Mouse (Mus musculus): ENCODE measurements around the gene Nfkbia. TPM values are rescaled to one million over a fixed set of nuclear protein-coding genes. Genes with fewer than 3 reads are reported as not detected.

Nfkbia gene
- polyA plus RNA-seq, 1 experiment from 2014 or later, result 73.1 TPM

GRCm38 (mm10) chr12:55446746-55447395 lies 45.6 kb downstream of the Nfkbia start:
- Histone ChIP-seq H3K27ac (peak overlapping the region; percentile 89), H3K4me1 (replicated peaks; ENCODE audit: insufficient read depth, low read length) (peaks cover 28% of the 10 kb centered on the region), H3K9me3 (replicated peaks; ENCODE audit: low read length) (no peaks in the 10 kb centered on the region), H3K4me3 (replicated peaks; ENCODE audit: low read depth, low read length) (no peak overlapping the region), H3K27me3 (ENCODE audit: insufficient read depth, low read length) (no peaks in the 10 kb centered on the region), H3K36me3 (ENCODE audit: insufficient read depth, low read length) (no peaks in the 10 kb centered on the region), H3K4me2 (ENCODE audit: low read length) (no peak overlapping the region), H3K9ac (ENCODE audit: low read depth, low read length) (peak overlapping the region; percentile 32; the same call in 1 of the 2 replicates)
- 24% methylated on average over 13 of the region's 13 CpGs for WGBS
- no peak for TF ChIP-seq CTCF (IDR thresholded peaks at IDR 0.05; ENCODE audit: low read depth)
- peak; percentile 75 for DNase-seq (ENCODE audit: low spot score)
- peak; percentile 46; the same call in 1 of the 2 replicates for ATAC-seq (replicated peaks; ENCODE audit: low FRiP score, low read depth)

DNA sequence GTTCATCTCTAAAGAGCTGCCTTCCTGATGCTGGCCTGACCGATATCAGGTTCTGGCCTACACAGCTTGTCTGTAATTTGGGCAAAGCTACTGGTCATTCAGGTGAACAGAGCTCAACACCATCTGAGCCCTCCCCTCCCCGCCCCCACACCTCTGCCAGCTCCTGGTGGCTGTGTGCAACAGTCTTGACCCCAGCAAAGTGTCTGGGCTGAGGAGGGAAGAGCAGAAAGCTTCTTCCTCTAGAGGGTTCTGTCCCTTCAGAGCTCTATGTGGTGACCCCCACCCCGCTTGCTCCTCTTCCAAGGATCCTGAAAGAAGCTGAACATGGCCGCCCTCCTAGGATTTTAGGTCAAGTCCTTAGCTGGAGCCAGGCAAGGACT lies 46.1 kb downstream of the Nfkbia start:
- TF ChIP-seq CTCF (IDR thresholded peaks at IDR 0.05; ENCODE audit: low read depth), result no peak
- Histone ChIP-seq H3K4me1 (replicated peaks; ENCODE audit: insufficient read depth, low read length) (peaks cover 28% of the 10 kb centered on the region), H3K9ac (ENCODE audit: low read depth, low read length) (0 out of 2 replicates have a peak overlapping the region, but pooled peaks have one; percentile 32), H3K4me3 (replicated peaks; ENCODE audit: low read depth, low read length) (no peak overlapping the region), H3K9me3 (replicated peaks; ENCODE audit: low read length) (no peaks in the 10 kb centered on the region), H3K27ac (peak overlapping the region; percentile 89), H3K27me3 (ENCODE audit: insufficient read depth, low read length) (no peaks in the 10 kb centered on the region), H3K36me3 (ENCODE audit: insufficient read depth, low read length) (no peaks in the 10 kb centered on the region), H3K4me2 (ENCODE audit: low read length) (no peak overlapping the region)
- ATAC-seq (replicated peaks; ENCODE audit: low FRiP score, low read depth) (no peak), DNase-seq (ENCODE audit: low spot score) (no peak)
- WGBS, result 86% methylated on average over 4 of the region's 4 CpGs

GRCm38 (mm10) chr12:55445583-55445982 lies 46.9 kb downstream of the Nfkbia start:
- DNase-seq (ENCODE audit: low spot score), result no peak
- Histone ChIP-seq H3K9me3 (replicated peaks; ENCODE audit: low read length) (no peaks in the 10 kb centered on the region), H3K4me1 (replicated peaks; ENCODE audit: insufficient read depth, low read length) (peaks cover 27% of the 10 kb centered on the region), H3K27ac (no peak overlapping the region), H3K36me3 (ENCODE audit: insufficient read depth, low read length) (no peaks in the 10 kb centered on the region), H3K9ac (ENCODE audit: low read depth, low read length) (no peak overlapping the region), H3K4me3 (replicated peaks; ENCODE audit: low read depth, low read length) (no peak overlapping the region), H3K4me2 (ENCODE audit: low read length) (no peak overlapping the region), H3K27me3 (ENCODE audit: insufficient read depth, low read length) (no peaks in the 10 kb centered on the region)
- WGBS, result 64% methylated on average over 4 of the region's 4 CpGs
- TF ChIP-seq CTCF (IDR thresholded peaks at IDR 0.05; ENCODE audit: low read depth), result no peak
- ATAC-seq (replicated peaks; ENCODE audit: low FRiP score, low read depth), result no peak

DNA sequence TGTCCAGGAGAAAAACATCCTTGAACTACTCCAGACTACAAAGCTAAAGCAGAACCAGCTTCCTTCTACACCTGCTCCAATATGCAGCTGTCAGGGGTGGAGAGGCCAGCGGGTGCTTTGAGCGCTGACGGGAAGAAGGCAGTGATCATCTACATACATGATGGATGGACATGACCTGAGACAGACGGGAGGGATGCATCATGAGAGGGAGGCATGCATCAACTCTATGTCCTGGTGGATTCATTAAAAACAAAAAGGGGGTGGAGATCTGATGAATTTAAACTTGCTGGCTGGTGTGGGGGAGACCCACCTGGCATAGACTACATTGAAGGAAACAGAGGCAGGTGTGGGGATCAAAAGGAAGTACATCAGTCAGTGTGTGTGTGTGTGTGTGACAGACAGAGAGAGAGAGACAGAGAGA lies 48.4 kb downstream of the Nfkbia start:
- Histone ChIP-seq H3K9ac (ENCODE audit: low read depth, low read length) (no peak overlapping the region), H3K4me2 (ENCODE audit: low read length) (no peak overlapping the region), H3K4me3 (replicated peaks; ENCODE audit: low read depth, low read length) (no peak overlapping the region), H3K4me1 (replicated peaks; ENCODE audit: insufficient read depth, low read length) (peaks cover 21% of the 10 kb centered on the region; the same call in 1 of the 2 replicates), H3K36me3 (ENCODE audit: insufficient read depth, low read length) (no peaks in the 10 kb centered on the region), H3K27ac (peak overlapping the region; percentile 37; the same call in 1 of the 2 replicates), H3K9me3 (replicated peaks; ENCODE audit: low read length) (no peaks in the 10 kb centered on the region), H3K27me3 (ENCODE audit: insufficient read depth, low read length) (no peaks in the 10 kb centered on the region)
- no peak for DNase-seq (ENCODE audit: low spot score)
- no peak for TF ChIP-seq CTCF (IDR thresholded peaks at IDR 0.05; ENCODE audit: low read depth)
- 69% methylated on average over 4 of the region's 4 CpGs for WGBS
- no peak for ATAC-seq (replicated peaks; ENCODE audit: low FRiP score, low read depth)

DNA sequence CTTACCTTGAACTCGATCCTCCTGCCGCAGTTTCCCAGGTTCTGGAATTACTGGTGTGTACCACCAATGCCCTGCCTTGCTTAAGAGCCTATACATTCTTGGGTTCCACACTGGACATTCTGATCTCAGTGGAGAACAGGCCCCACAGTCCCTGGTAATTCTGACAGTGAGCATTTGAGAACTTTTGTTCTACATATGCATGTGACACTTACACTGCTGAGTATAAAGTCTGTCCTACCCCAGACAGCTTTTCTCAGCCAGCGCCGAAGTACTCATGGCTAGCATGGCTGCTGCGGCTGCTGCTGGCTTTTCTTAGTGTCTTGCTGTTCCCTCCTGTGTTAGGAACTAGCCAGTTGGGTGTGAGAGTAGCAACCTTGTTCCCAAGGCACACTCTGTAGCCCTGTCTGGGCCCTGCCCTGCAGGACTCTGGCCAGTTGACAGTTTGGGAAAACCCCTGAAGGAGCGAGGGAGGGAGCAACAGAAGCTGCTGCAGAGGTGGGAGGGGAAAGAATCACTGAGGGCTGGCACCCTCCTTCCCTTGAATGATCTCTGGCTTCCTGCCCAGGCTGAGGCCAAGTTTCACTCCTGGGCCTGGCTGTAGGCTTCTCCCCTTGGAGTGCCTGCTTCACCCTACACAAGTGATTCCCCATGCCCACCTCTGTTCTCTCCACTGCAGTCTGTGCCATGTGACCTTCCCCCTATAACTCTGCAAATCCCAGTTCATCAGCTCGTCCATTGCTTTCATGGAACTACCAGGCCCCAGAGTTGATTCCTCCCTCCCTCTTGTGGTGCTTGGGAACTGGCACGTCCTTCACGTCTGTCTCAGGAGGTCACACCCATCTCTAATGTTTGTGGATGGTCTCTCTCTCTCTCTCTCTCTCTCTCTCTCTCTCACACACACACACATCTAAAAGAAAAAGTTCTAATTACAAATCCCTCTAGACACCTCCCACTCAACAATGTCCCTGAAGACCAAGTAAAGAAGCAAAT lies 49.3 kb downstream of the Nfkbia start:
- 49% methylated on average over 9 of the region's 9 CpGs for WGBS
- peak; percentile 43 for ATAC-seq (replicated peaks; ENCODE audit: low FRiP score, low read depth)

DNA sequence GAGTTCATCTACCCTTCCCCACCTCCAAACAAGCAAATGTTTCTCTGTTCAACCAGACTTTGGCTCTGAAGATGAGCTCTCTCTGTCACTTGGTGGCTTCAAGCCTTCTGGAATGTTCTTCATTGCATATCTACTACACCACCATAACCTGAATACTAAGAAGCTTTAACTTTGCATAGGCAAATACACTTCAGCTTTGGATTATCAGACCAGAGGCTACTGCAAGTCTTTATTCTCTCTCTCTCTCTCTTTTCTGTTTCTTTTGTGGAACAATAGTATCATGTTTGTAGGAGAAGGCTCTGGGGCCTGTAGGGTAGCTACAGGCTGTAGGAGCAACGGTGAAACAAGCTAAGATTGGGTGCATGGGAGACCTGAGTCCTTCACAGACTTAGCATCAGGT lies 50.2 kb downstream of the Nfkbia start:
- no peak for TF ChIP-seq CTCF (IDR thresholded peaks at IDR 0.05; ENCODE audit: low read depth)
- Histone ChIP-seq H3K36me3 (ENCODE audit: insufficient read depth, low read length) (no peaks in the 10 kb centered on the region), H3K9ac (ENCODE audit: low read depth, low read length) (no peak overlapping the region), H3K4me2 (ENCODE audit: low read length) (no peak overlapping the region), H3K4me1 (replicated peaks; ENCODE audit: insufficient read depth, low read length) (peaks cover 26% of the 10 kb centered on the region; the same call in 1 of the 2 replicates), H3K27ac (no peak overlapping the region), H3K4me3 (replicated peaks; ENCODE audit: low read depth, low read length) (no peak overlapping the region), H3K27me3 (ENCODE audit: insufficient read depth, low read length) (no peaks in the 10 kb centered on the region), H3K9me3 (replicated peaks; ENCODE audit: low read length) (no peaks in the 10 kb centered on the region)
- no peak for DNase-seq (ENCODE audit: low spot score)
- no peak for ATAC-seq (replicated peaks; ENCODE audit: low FRiP score, low read depth)
- WGBS, result 83% methylated on average over 1 of the region's 1 CpGs

More for the DNA sequence above, 49.3 kb downstream of the Nfkbia start:
- Histone ChIP-seq H3K9me3 (replicated peaks; ENCODE audit: low read length) (no peaks in the 10 kb centered on the region), H3K36me3 (ENCODE audit: insufficient read depth, low read length) (no peaks in the 10 kb centered on the region), H3K27me3 (ENCODE audit: insufficient read depth, low read length) (no peaks in the 10 kb centered on the region), H3K4me3 (replicated peaks; ENCODE audit: low read depth, low read length) (no peak overlapping the region), H3K4me1 (replicated peaks; ENCODE audit: insufficient read depth, low read length) (peaks cover 24% of the 10 kb centered on the region; the same call in 1 of the 2 replicates), H3K4me2 (ENCODE audit: low read length) (no peak overlapping the region), H3K27ac (peak overlapping the region; percentile 37), H3K9ac (ENCODE audit: low read depth, low read length) (no peak overlapping the region)
- DNase-seq (ENCODE audit: low spot score), result peak; percentile 82
- no peak; the same call in 1 of the 2 replicates for TF ChIP-seq CTCF (IDR thresholded peaks at IDR 0.05; ENCODE audit: low read depth)

All from kidney, postnatal 0 days (tissue).